In genomic region chr2:132599127-132599526, GRCm38 (mm10) we compare ENCODE assay signal across 8 mouse cellular contexts. TPM values are rescaled to one million over a fixed set of nuclear protein-coding genes. Genes with fewer than 3 reads are reported as not detected.
A peak's percentile ranks its signal among the peaks of the same experiment; 100 is the strongest.
DNase-seq lines count a peak whose midpoint lies in the region; ATAC-seq lines count a peak whose summit lies in the region.

No protein-coding gene starts in this region.

- H3K27me3 ChIP-seq in embryonic facial prominence, embryonic 10.5 days (replicated peaks; ENCODE audit: low read depth, poor library complexity, severe bottlenecking), result no peaks in the 10 kb centered on the region
- no peaks in the 10 kb centered on the region for H3K27me3 ChIP-seq in limb, embryonic 10.5 days (ENCODE audit: low read depth, poor library complexity, severe bottlenecking)
- no peaks in the 10 kb centered on the region for H3K27me3 ChIP-seq in forebrain, embryonic 14.5 days (replicated peaks; ENCODE audit: control insufficient read depth, insufficient read depth, low read length)

- H3K9me3 ChIP-seq in embryonic facial prominence, embryonic 10.5 days, result no peaks in the 10 kb centered on the region
- no peaks in the 10 kb centered on the region for H3K9me3 ChIP-seq in limb, embryonic 10.5 days (replicated peaks)
- no peaks in the 10 kb centered on the region for H3K9me3 ChIP-seq in forebrain, embryonic 14.5 days (replicated peaks; ENCODE audit: control insufficient read depth, low read length)

- no peak overlapping the region for H3K9ac ChIP-seq in forebrain, embryonic 14.5 days (ENCODE audit: low read length)

- peak; percentile 76 for ATAC-seq in frontal cortex, adult (ENCODE audit: low TSS enrichment)
- ATAC-seq in common myeloid progenitor, adult 5-6 weeks (replicated peaks; ENCODE audit: low read depth, poor library complexity, severe bottlenecking), result peak; percentile 50
- no peak for ATAC-seq in forebrain, embryonic 14.5 days

- no peaks in the 10 kb centered on the region for H3K36me3 ChIP-seq in embryonic facial prominence, embryonic 10.5 days (replicated peaks)
- H3K36me3 ChIP-seq in limb, embryonic 10.5 days, result no peaks in the 10 kb centered on the region
- no peaks in the 10 kb centered on the region for H3K36me3 ChIP-seq in forebrain, embryonic 14.5 days (ENCODE audit: control insufficient read depth, insufficient read depth, low read length)

- H3K27ac ChIP-seq in embryonic facial prominence, embryonic 10.5 days (replicated peaks), result no peak overlapping the region
- H3K27ac ChIP-seq in limb, embryonic 10.5 days, result no peak overlapping the region
- no peak overlapping the region for H3K27ac ChIP-seq in forebrain, embryonic 14.5 days (ENCODE audit: low read depth, low read length)

- H3K4me2 ChIP-seq in forebrain, embryonic 14.5 days (ENCODE audit: low read length), result no peak overlapping the region

- no peaks in the 10 kb centered on the region for H3K4me1 ChIP-seq in embryonic facial prominence, embryonic 10.5 days
- H3K4me1 ChIP-seq in limb, embryonic 10.5 days, result no peaks in the 10 kb centered on the region
- H3K4me1 ChIP-seq in forebrain, embryonic 14.5 days (ENCODE audit: control insufficient read depth, insufficient read depth, low read length), result no peaks in the 10 kb centered on the region

- 91% methylated on average over 6 of the region's 6 CpGs for WGBS in embryonic facial prominence, embryonic 10.5 days
- 90% methylated on average over 6 of the region's 6 CpGs for WGBS in limb, embryonic 10.5 days
- 91% methylated on average over 6 of the region's 6 CpGs for WGBS in forebrain, embryonic 14.5 days

- no peak for DNase-seq in frontal cortex, postnatal 25 days (ENCODE audit: low spot score in 2 of 2)
- DNase-seq in 3134 (ENCODE audit: extremely low read depth, insufficient read length, low spot score), result peak; percentile 79
- DNase-seq in lung, adult 18-20 months, result peak; percentile 81 to 84
- no peak for DNase-seq in embryonic facial prominence, embryonic 10.5 days (ENCODE audit: low spot score)
- no peak for DNase-seq in limb, embryonic 10.5 days (ENCODE audit: low spot score)
- DNase-seq in forebrain, embryonic 14.5 days (ENCODE audit: low spot score), result no peak

- H3K4me3 ChIP-seq in embryonic facial prominence, embryonic 10.5 days, result no peak overlapping the region
- no peak overlapping the region for H3K4me3 ChIP-seq in limb, embryonic 10.5 days
- H3K4me3 ChIP-seq in forebrain, embryonic 14.5 days (ENCODE audit: low read depth, low read length), result no peak overlapping the region

RNA-seq across cellular contexts. Expression of gene Gpcpd1, which starts 11.6 kb away (rescaled TPM):
- total RNA-seq in common myeloid progenitor, adult 5-6 weeks (2017), result 29.5 and 61.5 TPM in 2 replicates
- polyA plus RNA-seq in embryonic facial prominence, embryonic 10.5 days (2016; fragmentation: Nextera tagmentation; extraction: Ambion mirVana), result 28.6 and 33.3 TPM in 2 replicates
- polyA plus RNA-seq in limb, embryonic 10.5 days (2016; fragmentation: Nextera tagmentation; extraction: Ambion mirVana), result 21.9 and 29.4 TPM in 2 replicates
- 65.3 and 67.0 TPM in 2 replicates for polyA plus RNA-seq in forebrain, embryonic 14.5 days (2014; fragmentation: Nextera tagmentation; extraction: Ambion mirVana)

Comparison
In these comparisons a context has a peak if more than half of its experiments do, and no peak if none do; other contexts are left out.
1. DNase-seq: peak in 3134 (single experiment) and lung, adult 18-20 months (2 of 2); none in frontal cortex, postnatal 25 days (0 of 2), embryonic facial prominence, embryonic 10.5 days (single experiment), limb, embryonic 10.5 days (single experiment) and forebrain, embryonic 14.5 days (single experiment).